Comparison of ENCODE assay signal across 9 mouse cellular contexts in the genomic region with DNA sequence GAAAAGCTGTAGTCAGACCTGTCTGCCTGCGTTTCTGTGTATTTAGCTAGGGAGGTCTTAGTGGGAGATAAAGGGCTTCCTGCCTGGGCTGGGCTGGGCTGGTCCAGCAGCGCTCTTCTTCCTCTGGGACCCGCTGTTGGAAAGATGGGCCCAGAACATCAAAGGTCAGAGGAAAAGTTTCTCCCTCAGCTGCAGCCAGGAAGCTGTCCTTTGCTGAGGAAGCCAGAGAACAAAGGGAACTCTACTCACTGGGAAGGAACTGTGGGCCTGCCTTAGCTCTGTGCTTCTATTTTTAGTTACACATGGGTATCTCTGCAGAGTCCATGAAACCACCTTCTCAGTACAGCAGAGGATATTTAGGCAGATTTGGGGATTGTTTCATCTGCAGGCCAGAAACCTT.
DNase-seq lines count a peak whose midpoint lies in the region; ATAC-seq lines count a peak whose summit lies in the region.
"Had no signal": no experiment of that assay in that cellular context is flagged by ENCODE, and none has a peak within 500 bp of the region (broad histone marks: within the 10 kb centered on the region; RNA-seq: fewer than 3 reads in every experiment).

No protein-coding gene starts in this region.

- peaks cover 6% of the 10 kb centered on the region; the same call in 1 of the 2 replicates for H3K4me1 ChIP-seq in limb, embryonic 13.5 days
- no peaks in the 10 kb centered on the region for H3K4me1 ChIP-seq in limb, embryonic 10.5 days
- H3K4me1 ChIP-seq in heart, embryonic 12.5 days (replicated peaks): peaks cover 37% of the 10 kb centered on the region
- H3K4me1 ChIP-seq in kidney, embryonic 16.5 days (ENCODE audit: insufficient read depth, low read length): peaks cover 11% of the 10 kb centered on the region; the same call in 1 of the 2 replicates
- H3K4me1 ChIP-seq in stomach, embryonic 14.5 days (ENCODE audit: control insufficient read depth, insufficient read depth, low read length): 0 out of 2 replicates have a peak, but pooled peaks cover 8% of the 10 kb centered on the region
- H3K4me1 ChIP-seq: midbrain, embryonic 12.5 days had no signal

- no peak for ATAC-seq in limb, embryonic 13.5 days (ENCODE audit: low FRiP score, low read depth)
- ATAC-seq in heart, embryonic 12.5 days (ENCODE audit: insufficient number of reproducible peaks, low FRiP score): peak; percentile 78
- peak; percentile 63; the same call in 1 of the 2 replicates for ATAC-seq in kidney, embryonic 16.5 days (ENCODE audit: low FRiP score, low TSS enrichment)
- peak; percentile 49; the same call in 1 of the 2 replicates for ATAC-seq in stomach, embryonic 14.5 days (ENCODE audit: insufficient number of reproducible peaks, insufficient read depth, low FRiP score, low read depth)

- H3K9me3 ChIP-seq in limb, embryonic 13.5 days: no peaks in the 10 kb centered on the region
- no peaks in the 10 kb centered on the region for H3K9me3 ChIP-seq in limb, embryonic 10.5 days (replicated peaks)
- H3K9me3 ChIP-seq in heart, embryonic 12.5 days (replicated peaks): no peaks in the 10 kb centered on the region
- H3K9me3 ChIP-seq in kidney, embryonic 16.5 days (ENCODE audit: low read length): no peaks in the 10 kb centered on the region
- no peaks in the 10 kb centered on the region for H3K9me3 ChIP-seq in stomach, embryonic 14.5 days (ENCODE audit: control insufficient read depth, low read depth, low read length)
- H3K9me3 ChIP-seq: midbrain, embryonic 12.5 days had no signal

- H3K27ac ChIP-seq in limb, embryonic 13.5 days: 0 out of 2 replicates have a peak overlapping the region, but pooled peaks have one; percentile 6
- no peak overlapping the region for H3K27ac ChIP-seq in limb, embryonic 10.5 days
- peak overlapping the region; percentile 78 for H3K27ac ChIP-seq in heart, embryonic 12.5 days (ENCODE audit: poor library complexity, severe bottlenecking)
- peak overlapping the region; percentile 73; the same call in 1 of the 2 replicates for H3K27ac ChIP-seq in kidney, embryonic 16.5 days (ENCODE audit: low read length)
- H3K27ac ChIP-seq in stomach, embryonic 14.5 days (ENCODE audit: low read length): peak overlapping the region; percentile 15; the same call in 1 of the 2 replicates

- H3K9ac ChIP-seq in limb, embryonic 13.5 days: no peak overlapping the region
- no peak overlapping the region for H3K9ac ChIP-seq in heart, embryonic 12.5 days
- H3K9ac ChIP-seq in kidney, embryonic 16.5 days (replicated peaks; ENCODE audit: low read length): no peak overlapping the region
- H3K9ac ChIP-seq in stomach, embryonic 14.5 days (replicated peaks; ENCODE audit: low read depth, low read length): no peak overlapping the region
- H3K9ac ChIP-seq: midbrain, embryonic 12.5 days had no signal

- WGBS in limb, embryonic 13.5 days: 60% methylated on average over 3 of the region's 3 CpGs
- 64% methylated on average over 3 of the region's 3 CpGs for WGBS in limb, embryonic 10.5 days
- 9% methylated on average over 3 of the region's 3 CpGs for WGBS in heart, embryonic 12.5 days
- WGBS in kidney, embryonic 16.5 days: 50% methylated on average over 3 of the region's 3 CpGs
- 51% methylated on average over 3 of the region's 3 CpGs for WGBS in stomach, embryonic 14.5 days

- no peak overlapping the region for H3K4me3 ChIP-seq in limb, embryonic 13.5 days
- no peak overlapping the region for H3K4me3 ChIP-seq in limb, embryonic 10.5 days
- H3K4me3 ChIP-seq in heart, embryonic 12.5 days: no peak overlapping the region
- H3K4me3 ChIP-seq in kidney, embryonic 16.5 days (ENCODE audit: low read length): no peak overlapping the region
- no peak overlapping the region for H3K4me3 ChIP-seq in stomach, embryonic 14.5 days (ENCODE audit: low read depth, low read length)
- H3K4me3 ChIP-seq: midbrain, embryonic 12.5 days had no signal

- H3K36me3 ChIP-seq in limb, embryonic 13.5 days: no peaks in the 10 kb centered on the region
- H3K36me3 ChIP-seq in limb, embryonic 10.5 days: no peaks in the 10 kb centered on the region
- H3K36me3 ChIP-seq in heart, embryonic 12.5 days: no peaks in the 10 kb centered on the region
- H3K36me3 ChIP-seq in kidney, embryonic 16.5 days (ENCODE audit: insufficient read depth, low read length): no peaks in the 10 kb centered on the region
- H3K36me3 ChIP-seq in stomach, embryonic 14.5 days (ENCODE audit: control insufficient read depth, insufficient read depth, low read length): no peaks in the 10 kb centered on the region
- H3K36me3 ChIP-seq: midbrain, embryonic 12.5 days had no signal

- no peaks in the 10 kb centered on the region for H3K27me3 ChIP-seq in limb, embryonic 13.5 days
- H3K27me3 ChIP-seq in limb, embryonic 10.5 days (ENCODE audit: low read depth, poor library complexity, severe bottlenecking): no peaks in the 10 kb centered on the region
- H3K27me3 ChIP-seq in heart, embryonic 12.5 days (replicated peaks): no peaks in the 10 kb centered on the region
- no peaks in the 10 kb centered on the region for H3K27me3 ChIP-seq in kidney, embryonic 16.5 days (ENCODE audit: insufficient read depth, low read length)
- H3K27me3 ChIP-seq in stomach, embryonic 14.5 days (ENCODE audit: control insufficient read depth, insufficient read depth, low read length): no peaks in the 10 kb centered on the region
- H3K27me3 ChIP-seq: midbrain, embryonic 12.5 days had no signal

- no peak for DNase-seq in limb, embryonic 10.5 days (ENCODE audit: low spot score)
- DNase-seq in layer of hippocampus, adult 9-10 months (ENCODE audit: low spot score): no peak
- no peak for DNase-seq in ovary, adult 18-20 months (ENCODE audit: low spot score)
- DNase-seq in spleen, postnatal 10 days (ENCODE audit: low spot score in 2 of 2): no peak

- no peak overlapping the region for H3K4me2 ChIP-seq in limb, embryonic 13.5 days (replicated peaks)
- H3K4me2 ChIP-seq in heart, embryonic 12.5 days: no peak overlapping the region
- no peak overlapping the region for H3K4me2 ChIP-seq in kidney, embryonic 16.5 days (replicated peaks; ENCODE audit: low read depth, low read length)
- H3K4me2 ChIP-seq in stomach, embryonic 14.5 days (replicated peaks; ENCODE audit: low read depth, low read length): no peak overlapping the region
- H3K4me2 ChIP-seq: midbrain, embryonic 12.5 days had no signal
